Mouse (Mus musculus): ENCODE results near the gene Adamtsl4. TPM values are rescaled to one million over a fixed set of nuclear protein-coding genes. Genes with fewer than 3 reads are reported as not detected.

The Adamtsl4 gene
- polyA plus RNA-seq, 1 experiment: 51.3 TPM

DNA sequence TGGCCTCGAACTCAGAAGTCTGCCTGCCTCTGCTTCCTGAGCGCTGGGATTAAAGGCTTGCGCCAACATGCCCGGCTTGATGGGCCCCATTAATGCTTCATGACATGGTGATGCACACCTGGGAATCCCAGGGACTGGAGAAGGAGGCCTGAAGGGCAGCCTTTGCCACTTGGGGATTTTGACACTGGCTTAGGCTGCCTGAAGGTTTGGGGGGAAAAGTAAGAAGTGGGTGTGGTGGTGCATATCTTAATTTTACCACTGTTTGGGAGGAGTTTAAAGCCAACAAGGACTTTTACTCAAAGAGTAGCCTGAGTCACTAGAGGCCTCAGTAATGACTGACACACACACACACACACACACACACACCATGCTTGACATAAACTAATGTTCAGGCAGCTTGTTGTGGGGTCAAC, 22.8 kb downstream of the Adamtsl4 start:
- DNase-seq: peak; percentile 32
- 70% methylated on average over 4 of the region's 4 CpGs for WGBS
- TF ChIP-seq CTCF (IDR thresholded peaks at IDR 0.05; ENCODE audit: insufficient read depth, low read length): no peak
- no peak for TF ChIP-seq POLR2A (IDR thresholded peaks at IDR 0.05; ENCODE audit: borderline replicate concordance, extremely low read depth, low read depth, low read length)
- Histone ChIP-seq H3K4me3 (replicated peaks; ENCODE audit: extremely low read depth, low read depth, low read length) (no peak overlapping the region), H3K4me1 (ENCODE audit: control insufficient read depth, insufficient read depth, low read length) (peaks cover 61% of the 10 kb centered on the region)

DNA sequence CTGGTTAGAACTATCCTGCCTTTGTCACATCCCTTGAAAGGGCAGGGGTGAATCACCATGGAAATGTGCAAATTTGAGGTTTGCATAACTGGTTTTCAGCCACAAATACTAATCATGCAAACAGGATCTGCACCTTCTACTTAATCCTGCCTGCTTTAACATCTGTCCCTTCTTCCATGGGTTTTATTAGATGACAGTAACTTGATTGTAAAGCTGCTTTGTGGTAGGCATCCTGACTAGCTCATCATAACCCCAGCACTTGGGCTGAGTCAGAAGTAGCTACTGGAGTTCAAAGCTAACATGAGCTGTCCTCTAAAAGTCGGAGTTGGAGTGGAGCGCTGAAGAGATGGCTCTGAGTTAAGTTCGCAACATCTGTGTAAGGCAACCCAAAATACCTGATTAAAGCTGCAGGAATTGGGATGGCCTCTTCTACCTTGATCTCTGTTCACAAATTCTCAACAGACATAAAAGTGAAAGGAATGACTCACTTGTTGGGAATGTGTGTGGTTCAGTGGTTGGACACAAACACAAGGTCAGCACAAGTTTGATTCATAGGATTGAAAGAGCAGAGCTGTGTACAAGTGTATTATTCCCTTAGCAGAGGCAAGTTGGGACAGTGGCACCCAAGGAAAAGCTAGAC, 23.6 kb downstream of the Adamtsl4 start:
- Histone ChIP-seq H3K4me3 (replicated peaks; ENCODE audit: extremely low read depth, low read depth, low read length) (no peak overlapping the region), H3K4me1 (ENCODE audit: control insufficient read depth, insufficient read depth, low read length) (peaks cover 58% of the 10 kb centered on the region)
- TF ChIP-seq CTCF (IDR thresholded peaks at IDR 0.05; ENCODE audit: insufficient read depth, low read length) (no peak), POLR2A (IDR thresholded peaks at IDR 0.05; ENCODE audit: borderline replicate concordance, extremely low read depth, low read depth, low read length) (no peak)
- WGBS: 66% methylated on average over 3 of the region's 3 CpGs
- peak; percentile 33 for DNase-seq

DNA sequence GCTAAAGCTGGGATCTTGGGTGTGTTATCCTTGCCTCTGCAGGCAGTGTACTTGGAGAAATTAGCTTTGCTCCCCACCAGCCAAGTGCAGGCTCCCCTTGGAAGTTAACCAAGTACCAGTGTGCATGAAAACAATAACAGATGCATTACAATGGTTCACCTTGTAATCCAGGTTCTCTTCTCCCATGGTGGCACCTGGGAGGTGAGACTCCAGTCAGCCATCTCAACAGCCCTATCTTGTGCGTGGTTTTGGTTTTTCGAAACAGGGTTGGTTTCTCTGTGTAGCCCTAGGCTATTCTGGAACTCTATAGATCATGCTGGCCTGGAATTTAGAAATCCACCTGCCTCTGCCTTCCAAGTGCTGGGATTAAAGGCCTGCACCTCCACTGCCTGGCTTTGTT, 24.2 kb downstream of the Adamtsl4 start:
- no peak overlapping the region for H3K4me3 ChIP-seq (replicated peaks; ENCODE audit: extremely low read depth, low read depth, low read length)
- no peak for TF ChIP-seq CTCF (IDR thresholded peaks at IDR 0.05; ENCODE audit: insufficient read depth, low read length)
- no peak for TF ChIP-seq POLR2A (IDR thresholded peaks at IDR 0.05; ENCODE audit: borderline replicate concordance, extremely low read depth, low read depth, low read length)
- peaks cover 55% of the 10 kb centered on the region for H3K4me1 ChIP-seq (ENCODE audit: control insufficient read depth, insufficient read depth, low read length)
- no peak for DNase-seq
- 43% methylated on average over 2 of the region's 2 CpGs for WGBS

DNA sequence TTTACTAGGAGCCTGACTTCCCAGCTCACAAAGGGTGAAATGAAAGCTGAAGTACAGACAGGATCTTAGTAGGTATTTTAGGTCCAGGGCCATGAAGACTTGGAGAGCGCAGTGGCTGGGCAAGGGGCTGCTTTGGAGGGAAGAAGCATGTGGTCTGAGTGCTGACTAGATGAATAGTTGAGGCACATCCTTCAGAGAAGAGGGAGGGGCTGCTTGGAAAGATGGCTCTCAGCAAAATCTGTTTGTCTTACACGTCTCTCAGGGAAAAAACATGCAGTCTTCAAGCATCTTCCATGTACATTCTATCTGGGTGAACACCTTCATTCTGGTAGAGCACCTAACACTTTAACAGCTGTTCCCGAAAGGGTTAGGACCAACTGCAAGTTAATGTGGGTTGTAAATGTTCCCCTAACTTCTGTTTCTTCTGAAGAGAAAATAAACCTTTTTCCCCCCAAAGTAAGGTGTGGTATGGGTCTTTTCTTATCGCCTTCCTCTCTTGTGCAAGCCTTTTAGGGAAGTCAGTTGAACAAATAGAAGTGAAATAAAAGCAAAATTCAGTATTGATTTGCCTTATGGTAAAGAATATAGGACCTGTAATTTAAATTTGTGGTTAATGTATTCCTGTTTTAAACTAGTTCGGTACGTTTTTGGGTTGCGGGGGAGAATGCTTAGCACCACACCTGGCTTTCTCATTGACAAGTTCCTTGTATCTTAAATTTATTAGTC, 24.8 kb downstream of the Adamtsl4 start:
- Histone ChIP-seq H3K4me1 (ENCODE audit: control insufficient read depth, insufficient read depth, low read length) (peaks cover 49% of the 10 kb centered on the region), H3K4me3 (replicated peaks; ENCODE audit: extremely low read depth, low read depth, low read length) (peak overlapping the region; percentile 16)
- DNase-seq: no peak
- 0 out of 2 replicates have a peak, but pooled peaks have one; percentile 5 for TF ChIP-seq POLR2A (IDR thresholded peaks at IDR 0.05; ENCODE audit: borderline replicate concordance, extremely low read depth, low read depth, low read length)
- TF ChIP-seq CTCF (IDR thresholded peaks at IDR 0.05; ENCODE audit: insufficient read depth, low read length): no peak
- 51% methylated on average over 7 of the region's 7 CpGs for WGBS

DNA sequence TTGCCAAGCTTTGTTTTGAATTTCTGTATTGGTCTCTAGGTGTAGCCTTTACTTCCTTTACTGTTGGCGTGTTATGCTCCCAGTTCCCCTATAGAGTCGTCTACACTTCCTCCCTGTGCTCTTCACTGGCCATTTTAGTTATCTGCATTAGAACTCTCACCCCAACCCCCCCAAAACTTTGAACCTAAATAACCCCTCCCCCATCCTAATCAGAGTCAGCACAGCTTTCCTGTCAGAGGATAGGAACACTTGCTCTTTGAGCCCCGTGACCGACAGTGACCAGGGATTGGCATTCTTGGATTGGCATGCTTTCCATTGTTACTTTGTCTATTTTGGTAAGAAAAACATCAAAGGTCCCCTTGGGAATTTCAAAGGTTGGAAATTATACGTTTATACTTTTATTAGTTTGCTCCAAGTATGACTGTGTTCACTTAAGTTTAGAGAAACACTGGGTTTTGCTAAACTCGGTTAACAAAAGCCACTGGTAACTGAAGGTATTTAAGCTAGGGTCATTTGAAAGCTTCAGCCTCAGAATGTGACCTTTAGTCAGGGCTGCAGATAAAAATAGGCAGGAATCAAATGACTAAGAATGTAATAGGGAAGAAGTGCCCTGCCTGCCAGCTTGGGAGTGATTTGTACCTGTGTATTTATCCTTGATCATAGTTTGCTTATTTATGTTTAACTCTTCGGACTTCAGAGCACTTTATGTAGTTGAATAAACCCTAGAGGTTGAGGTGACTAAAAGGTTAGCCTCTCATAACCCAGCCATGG, 25.6 kb downstream of the Adamtsl4 start:
- 3% methylated on average over 7 of the region's 7 CpGs for WGBS
- peaks cover 41% of the 10 kb centered on the region for H3K4me1 ChIP-seq (ENCODE audit: control insufficient read depth, insufficient read depth, low read length)
- DNase-seq: no peak
- H3K4me3 ChIP-seq (replicated peaks; ENCODE audit: extremely low read depth, low read depth, low read length): peak overlapping the region; percentile 44
- TF ChIP-seq POLR2A (IDR thresholded peaks at IDR 0.05; ENCODE audit: borderline replicate concordance, extremely low read depth, low read depth, low read length) (no peak), CTCF (IDR thresholded peaks at IDR 0.05; ENCODE audit: insufficient read depth, low read length) (no peak)

DNA sequence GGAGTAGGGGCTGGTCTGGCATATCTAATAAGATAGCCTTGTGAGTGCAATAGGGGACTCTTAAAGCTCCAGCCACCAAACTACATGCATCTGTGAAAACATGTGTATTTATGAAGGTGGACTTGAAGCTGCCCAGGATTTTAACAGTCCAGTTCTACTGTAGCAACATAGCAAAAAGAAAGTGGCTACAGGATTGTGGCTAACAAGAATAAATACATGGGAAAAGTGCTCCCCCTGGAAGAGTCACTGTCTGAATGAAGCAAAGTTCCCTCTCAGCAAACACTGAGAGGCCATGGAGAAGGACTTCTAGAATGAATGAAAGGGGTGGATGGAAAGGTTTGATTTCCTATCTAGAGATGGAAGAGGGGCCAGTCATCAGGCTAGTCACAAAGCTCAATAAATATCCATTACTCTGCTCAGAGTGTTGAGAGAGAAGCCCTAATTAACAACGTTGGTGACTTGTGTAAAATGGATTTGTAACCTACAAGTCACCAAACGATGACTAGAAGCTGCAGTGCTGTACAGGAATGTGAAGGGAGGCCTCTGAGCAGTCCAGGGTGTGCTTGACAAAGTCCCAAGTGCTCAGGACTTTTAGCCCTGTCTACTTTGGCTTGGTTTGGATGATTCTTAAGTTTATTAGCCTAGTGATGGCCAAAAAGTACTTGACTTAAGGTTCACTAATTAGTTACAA, 26.8 kb downstream of the Adamtsl4 start:
- no peak for TF ChIP-seq CTCF (IDR thresholded peaks at IDR 0.05; ENCODE audit: insufficient read depth, low read length)
- TF ChIP-seq POLR2A (IDR thresholded peaks at IDR 0.05; ENCODE audit: borderline replicate concordance, extremely low read depth, low read depth, low read length): no peak
- Histone ChIP-seq H3K4me3 (replicated peaks; ENCODE audit: extremely low read depth, low read depth, low read length) (peak overlapping the region; percentile 89), H3K4me1 (ENCODE audit: control insufficient read depth, insufficient read depth, low read length) (peaks cover 29% of the 10 kb centered on the region)
- 0% methylated on average over 2 of the region's 2 CpGs for WGBS
- DNase-seq: no peak

DNA sequence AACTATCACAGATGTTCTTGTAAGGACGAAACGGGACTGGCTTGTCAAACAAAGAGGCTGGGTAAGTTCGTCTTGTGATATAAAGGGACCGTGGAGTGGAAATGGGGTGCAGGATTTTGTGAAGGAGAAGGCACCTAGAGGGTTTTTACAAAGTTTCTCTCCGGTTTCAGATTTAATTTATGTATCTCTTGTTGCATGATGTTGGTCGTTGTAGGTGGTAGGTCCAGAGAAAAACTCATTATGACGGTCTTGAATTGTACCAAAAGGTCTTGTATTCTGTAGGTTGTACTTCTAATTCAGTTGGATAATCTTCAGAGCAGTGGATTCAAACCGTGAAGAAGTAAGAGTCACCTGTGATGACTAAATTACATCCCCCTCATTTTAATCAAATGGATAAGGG, 27.8 kb downstream of the Adamtsl4 start:
- Histone ChIP-seq H3K4me1 (ENCODE audit: control insufficient read depth, insufficient read depth, low read length) (peaks cover 25% of the 10 kb centered on the region), H3K4me3 (replicated peaks; ENCODE audit: extremely low read depth, low read depth, low read length) (peak overlapping the region; percentile 89)
- TF ChIP-seq CTCF (IDR thresholded peaks at IDR 0.05; ENCODE audit: insufficient read depth, low read length) (no peak), POLR2A (IDR thresholded peaks at IDR 0.05; ENCODE audit: borderline replicate concordance, extremely low read depth, low read depth, low read length) (no peak; the same call in 1 of the 2 replicates)
- under 1% methylated on average over 8 of the region's 8 CpGs for WGBS
- DNase-seq: no peak

DNA sequence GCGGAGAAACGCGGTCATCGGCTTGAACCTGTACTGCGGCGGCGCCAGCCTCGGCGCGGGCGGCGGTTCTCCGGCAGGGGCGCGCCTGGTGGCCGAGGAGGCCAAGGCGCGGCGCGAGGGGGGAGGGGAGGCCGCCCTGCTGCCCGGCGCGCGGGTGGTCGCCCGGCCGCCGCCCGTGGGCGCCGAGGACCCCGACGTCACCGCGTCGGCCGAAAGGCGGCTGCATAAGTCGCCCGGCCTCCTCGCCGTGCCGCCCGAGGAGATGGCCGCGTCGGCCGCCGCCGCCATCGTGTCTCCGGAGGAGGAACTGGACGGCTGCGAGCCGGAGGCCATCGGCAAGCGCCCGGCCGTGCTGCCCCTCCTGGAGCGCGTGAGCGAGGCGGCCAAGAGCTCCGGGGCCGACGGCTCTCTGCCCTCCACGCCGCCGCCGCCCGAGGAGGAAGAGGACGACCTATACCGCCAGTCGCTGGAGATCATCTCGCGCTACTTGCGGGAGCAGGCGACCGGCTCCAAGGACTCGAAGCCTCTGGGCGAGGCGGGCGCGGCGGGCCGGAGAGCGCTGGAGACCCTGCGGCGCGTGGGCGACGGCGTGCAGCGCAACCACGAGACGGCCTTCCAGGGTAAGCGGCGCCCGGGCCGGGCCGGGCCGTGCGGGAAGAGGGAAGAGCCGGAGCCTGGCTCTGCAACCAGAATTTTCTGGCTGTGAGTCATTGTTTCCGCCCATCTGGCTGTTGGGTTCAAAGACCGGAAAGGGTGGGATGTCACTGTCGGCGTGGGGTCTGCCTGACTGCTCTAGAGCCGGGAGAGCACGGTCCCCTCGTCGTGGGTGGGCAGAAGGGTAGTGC, 28.6 kb downstream of the Adamtsl4 start:
- under 1% methylated on average over 108 of the region's 113 CpGs for WGBS
- DNase-seq: peak; percentile 77
- TF ChIP-seq CTCF (IDR thresholded peaks at IDR 0.05; ENCODE audit: insufficient read depth, low read length): no peak
- TF ChIP-seq POLR2A (IDR thresholded peaks at IDR 0.05; ENCODE audit: borderline replicate concordance, extremely low read depth, low read depth, low read length): peak; percentile 71

More for the DNA sequence above, 28.6 kb downstream of the Adamtsl4 start:
- H3K4me1 ChIP-seq (ENCODE audit: control insufficient read depth, insufficient read depth, low read length): peaks cover 19% of the 10 kb centered on the region
- peak overlapping the region; percentile 89 for H3K4me3 ChIP-seq (replicated peaks; ENCODE audit: extremely low read depth, low read depth, low read length)
